In genomic region chr17:56010255-56010654, GRCm38 (mm10) we compare ENCODE assay signal across 9 mouse cellular contexts. TPM values are rescaled to one million over a fixed set of nuclear protein-coding genes. Genes with fewer than 3 reads are reported as not detected.
A peak's percentile ranks its signal among the peaks of the same experiment; 100 is the strongest.
DNase-seq lines count a peak whose midpoint lies in the region; ATAC-seq and TF ChIP-seq lines count a peak whose summit lies in the region.
"Had no signal": no experiment of that assay in that cellular context is flagged by ENCODE, and none has a peak within 500 bp of the region (broad histone marks: within the 10 kb centered on the region; RNA-seq: fewer than 3 reads in every experiment).

No protein-coding gene starts in this region.

- DNase-seq in 3T3-L1 (ENCODE audit: low read depth, low spot score) = peak; percentile 33
- DNase-seq in forebrain, embryonic 14.5 days (ENCODE audit: low spot score) = no peak
- no peak for DNase-seq in liver, embryonic 14.5 days (ENCODE audit: low read depth in 3 of 3, low spot score in 3 of 3)
- no peak for DNase-seq in frontal cortex, postnatal 14 days (ENCODE audit: low spot score in 2 of 2)
- DNase-seq in embryo, embryonic 11 days = no peak
- no peak for DNase-seq in layer of hippocampus, postnatal 25 days (ENCODE audit: extremely low spot score in 1 of 2, low spot score in 1 of 2)

- 70% methylated on average over 14 of the region's 14 CpGs for WGBS in forebrain, embryonic 14.5 days
- 62% methylated on average over 14 of the region's 14 CpGs for WGBS in liver, embryonic 14.5 days (ENCODE audit: insufficient replicate concordance)

- no peak for ATAC-seq in erythroblast, adult 5-6 weeks (replicated peaks; ENCODE audit: low FRiP score, poor library complexity, severe bottlenecking)
- no peak for ATAC-seq in forebrain, embryonic 14.5 days
- no peak for ATAC-seq in liver, embryonic 14.5 days (ENCODE audit: insufficient read depth)

- TF ChIP-seq EP300 in liver, embryonic 14.5 days (IDR thresholded peaks at IDR 0.05; ENCODE audit: low read depth) = no peak

- peak overlapping the region; percentile 100 for H3K4me2 ChIP-seq in forebrain, embryonic 14.5 days (ENCODE audit: low read length)
- H3K4me2 ChIP-seq in liver, embryonic 14.5 days (ENCODE audit: low read depth) = peak overlapping the region; percentile 95

- H3K27me3 ChIP-seq in erythroblast, embryonic 14.5 days (ENCODE audit: control insufficient read depth) = peaks cover 3% of the 10 kb centered on the region
- H3K27me3 ChIP-seq in forebrain, embryonic 14.5 days (replicated peaks; ENCODE audit: control insufficient read depth, insufficient read depth, low read length) = 0 out of 2 replicates have a peak, but pooled peaks cover 4% of the 10 kb centered on the region
- H3K27me3 ChIP-seq in liver, embryonic 14.5 days (ENCODE audit: control insufficient read depth, insufficient read depth, low read length) = no peaks in the 10 kb centered on the region

- H3K9me3 ChIP-seq in erythroblast, embryonic 14.5 days (ENCODE audit: control insufficient read depth, low read length) = no peaks in the 10 kb centered on the region
- H3K9me3 ChIP-seq in forebrain, embryonic 14.5 days (replicated peaks; ENCODE audit: control insufficient read depth, low read length) = no peaks in the 10 kb centered on the region
- H3K9me3 ChIP-seq in liver, embryonic 14.5 days (ENCODE audit: control insufficient read depth, low read length) = no peaks in the 10 kb centered on the region

- TF ChIP-seq CTCF in liver, embryonic 14.5 days (IDR thresholded peaks at IDR 0.05; ENCODE audit: low read depth) = no peak

- H3K4me3 ChIP-seq in erythroblast, embryonic 14.5 days (replicated peaks) = peak overlapping the region; percentile 87
- H3K4me3 ChIP-seq in forebrain, embryonic 14.5 days (ENCODE audit: low read depth, low read length) = peak overlapping the region; percentile 82
- no peak overlapping the region for H3K4me3 ChIP-seq in liver, embryonic 14.5 days (ENCODE audit: insufficient read depth in 1 of 2, low read depth in 2 of 2, low read length in 2 of 2)

- peak overlapping the region; percentile 87 for H3K9ac ChIP-seq in forebrain, embryonic 14.5 days (ENCODE audit: low read length)
- H3K9ac ChIP-seq in liver, embryonic 14.5 days (replicated peaks) = no peak overlapping the region

- peaks cover 19% of the 10 kb centered on the region for H3K36me3 ChIP-seq in erythroblast, embryonic 14.5 days (ENCODE audit: control insufficient read depth)
- peaks cover 41% of the 10 kb centered on the region for H3K36me3 ChIP-seq in forebrain, embryonic 14.5 days (ENCODE audit: control insufficient read depth, insufficient read depth, low read length)
- H3K36me3 ChIP-seq in liver, embryonic 14.5 days (replicated peaks; ENCODE audit: control insufficient read depth, insufficient read depth, low read depth) = peaks cover under 1% of the 10 kb centered on the region; the same call in 1 of the 2 replicates

- peaks cover 37% of the 10 kb centered on the region for H3K4me1 ChIP-seq in erythroblast, embryonic 14.5 days (ENCODE audit: control insufficient read depth)
- H3K4me1 ChIP-seq in forebrain, embryonic 14.5 days (ENCODE audit: control insufficient read depth, insufficient read depth, low read length) = peaks cover 15% of the 10 kb centered on the region
- peaks cover 0 to 18% of the 10 kb centered on the region in 2 experiments; a peak in 3 of 4 replicates for H3K4me1 ChIP-seq in liver, embryonic 14.5 days (replicated peaks; ENCODE audit: control insufficient read depth in 2 of 2, insufficient read depth in 2 of 2, low read length in 1 of 2)

- no peak overlapping the region for H3K27ac ChIP-seq in forebrain, embryonic 14.5 days (ENCODE audit: low read depth, low read length)
- H3K27ac ChIP-seq in liver, embryonic 14.5 days = no peak overlapping the region

RNA-seq across cellular contexts. Expression of gene Mpnd, which starts 4.7 kb away (rescaled TPM):
- polyA plus RNA-seq in erythroblast, embryonic 14.5 days (2012) = 0.76 and 1.1 TPM in 2 replicates
- 3.3 and 5.4 TPM in 2 replicates for total RNA-seq in erythroblast, adult 5-6 weeks (2015; ENCODE audit: low replicate concordance)
- 6.1 and 7.8 TPM in 2 replicates for total RNA-seq in erythroblast, adult 5-6 weeks (2017; ENCODE audit: low replicate concordance)
- 170 TPM in 2 replicates for polyA plus RNA-seq in forebrain, embryonic 14.5 days (2014; fragmentation: Nextera tagmentation; extraction: Ambion mirVana)
- 15.7 TPM in 2 replicates for polyA plus RNA-seq in liver, embryonic 14.5 days (2012; rRNA removed)
- 12.9 and 14.8 TPM in 2 replicates for polyA plus RNA-seq in liver, embryonic 14.5 days (2014; fragmentation: Nextera tagmentation; extraction: Ambion mirVana)
- 100 to 1,000 TPM; 110 to 116 TPM for total RNA-seq in layer of hippocampus, postnatal 25 days (2021)

RNA-seq across cellular contexts. Expression of gene Stap2, which starts 4.9 kb away (rescaled TPM):
- polyA plus RNA-seq in erythroblast, embryonic 14.5 days (2012) = 0.04 TPM in 1 of 2 replicates, not detected in the other
- total RNA-seq in erythroblast, adult 5-6 weeks (2015; ENCODE audit: low replicate concordance) = not detected in 2 replicates
- 1.3 TPM in 1 of 2 replicates, not detected in the other for total RNA-seq in erythroblast, adult 5-6 weeks (2017; ENCODE audit: low replicate concordance)
- polyA plus RNA-seq in forebrain, embryonic 14.5 days (2014; fragmentation: Nextera tagmentation; extraction: Ambion mirVana) = 4.7 and 5.0 TPM in 2 replicates
- polyA plus RNA-seq in liver, embryonic 14.5 days (2012; rRNA removed) = 1.9 and 2.0 TPM in 2 replicates
- polyA plus RNA-seq in liver, embryonic 14.5 days (2014; fragmentation: Nextera tagmentation; extraction: Ambion mirVana) = 1.8 and 2.8 TPM in 2 replicates
- total RNA-seq in layer of hippocampus, postnatal 25 days (2021) = 1 to 10 TPM; 2.7 to 3.2 TPM
- total RNA-seq: megakaryocyte-erythroid progenitor cell, adult 5-6 weeks had no signal

RNA-seq across cellular contexts. Expression of gene Fsd1, which starts 23.9 kb away (rescaled TPM):
- not detected in 2 replicates for polyA plus RNA-seq in erythroblast, embryonic 14.5 days (2012)
- not detected in 2 replicates for total RNA-seq in erythroblast, adult 5-6 weeks (2015; ENCODE audit: low replicate concordance)
- not detected in 2 replicates for total RNA-seq in erythroblast, adult 5-6 weeks (2017; ENCODE audit: low replicate concordance)
- 106 and 121 TPM in 2 replicates for polyA plus RNA-seq in forebrain, embryonic 14.5 days (2014; fragmentation: Nextera tagmentation; extraction: Ambion mirVana)
- 0.27 and 0.30 TPM in 2 replicates for polyA plus RNA-seq in liver, embryonic 14.5 days (2012; rRNA removed)
- 0.19 and 0.33 TPM in 2 replicates for polyA plus RNA-seq in liver, embryonic 14.5 days (2014; fragmentation: Nextera tagmentation; extraction: Ambion mirVana)
- 10 to 100 TPM; 72.4 to 82.6 TPM for total RNA-seq in layer of hippocampus, postnatal 25 days (2021)
- total RNA-seq: megakaryocyte-erythroid progenitor cell, adult 5-6 weeks had no signal

RNA-seq across cellular contexts. Expression of gene Sh3gl1, which starts 26.2 kb away (rescaled TPM):
- 5.9 TPM in 2 replicates for polyA plus RNA-seq in erythroblast, embryonic 14.5 days (2012)
- 7.5 and 10.9 TPM in 2 replicates for total RNA-seq in erythroblast, adult 5-6 weeks (2015; ENCODE audit: low replicate concordance)
- total RNA-seq in erythroblast, adult 5-6 weeks (2017; ENCODE audit: low replicate concordance) = 10.0 and 11.4 TPM in 2 replicates
- polyA plus RNA-seq in forebrain, embryonic 14.5 days (2014; fragmentation: Nextera tagmentation; extraction: Ambion mirVana) = 96.0 and 113 TPM in 2 replicates
- 28.8 and 30.0 TPM in 2 replicates for polyA plus RNA-seq in liver, embryonic 14.5 days (2012; rRNA removed)
- 32.5 and 32.9 TPM in 2 replicates for polyA plus RNA-seq in liver, embryonic 14.5 days (2014; fragmentation: Nextera tagmentation; extraction: Ambion mirVana)
- 10 to 100 TPM; 63.1 to 64.0 TPM for total RNA-seq in layer of hippocampus, postnatal 25 days (2021)

RNA-seq across cellular contexts. Expression of gene Chaf1a, which starts 30.0 kb away (rescaled TPM):
- polyA plus RNA-seq in erythroblast, embryonic 14.5 days (2012) = 10.0 and 11.6 TPM in 2 replicates
- total RNA-seq in erythroblast, adult 5-6 weeks (2015; ENCODE audit: low replicate concordance) = 6.1 and 16.3 TPM in 2 replicates
- 18.5 and 25.2 TPM in 2 replicates for total RNA-seq in erythroblast, adult 5-6 weeks (2017; ENCODE audit: low replicate concordance)
- polyA plus RNA-seq in forebrain, embryonic 14.5 days (2014; fragmentation: Nextera tagmentation; extraction: Ambion mirVana) = 6.8 and 6.9 TPM in 2 replicates
- polyA plus RNA-seq in liver, embryonic 14.5 days (2012; rRNA removed) = 10.8 and 14.6 TPM in 2 replicates
- polyA plus RNA-seq in liver, embryonic 14.5 days (2014; fragmentation: Nextera tagmentation; extraction: Ambion mirVana) = 10.2 and 13.0 TPM in 2 replicates
- 1 to 10 TPM; 3.9 to 4.9 TPM for total RNA-seq in layer of hippocampus, postnatal 25 days (2021)

Comparison
In these comparisons a context has a peak if more than half of its experiments do, and no peak if none do; other contexts are left out.
1. H3K4me3 ChIP-seq: peak in erythroblast, embryonic 14.5 days (single experiment) and forebrain, embryonic 14.5 days (single experiment); none in liver, embryonic 14.5 days (0 of 2).
2. RNA of gene Mpnd, which starts 4.7 kb away (polyA plus RNA-seq): 170 TPM in forebrain, embryonic 14.5 days; 12.9 to 15.7 TPM in liver, embryonic 14.5 days and 0.76 to 1.1 TPM in erythroblast, embryonic 14.5 days; every median in the first group is over 10 times any median in the second.
3. RNA of gene Fsd1, which starts 23.9 kb away (polyA plus RNA-seq): 106 to 121 TPM in forebrain, embryonic 14.5 days; 0.19 to 0.33 TPM in liver, embryonic 14.5 days and not detected in erythroblast, embryonic 14.5 days; every median in the first group is over 10 times any median in the second.